Mouse (Mus musculus) lung, adult 18-20 months (tissue): ENCODE results near the gene Ate1.
"Not testable (repeated sequence)": the region's sequence is repeated elsewhere in the genome, so short reads cannot be mapped to it uniquely, and the experiment has no call there.

Source experiments
- DNase-seq, 2 experiments: peaks; one replicate each; pipeline ENCODE4 v3.0.0; 2022; ENCODE audit warnings: mixed read lengths in 2 of 2

Ate1 gene

DNA sequence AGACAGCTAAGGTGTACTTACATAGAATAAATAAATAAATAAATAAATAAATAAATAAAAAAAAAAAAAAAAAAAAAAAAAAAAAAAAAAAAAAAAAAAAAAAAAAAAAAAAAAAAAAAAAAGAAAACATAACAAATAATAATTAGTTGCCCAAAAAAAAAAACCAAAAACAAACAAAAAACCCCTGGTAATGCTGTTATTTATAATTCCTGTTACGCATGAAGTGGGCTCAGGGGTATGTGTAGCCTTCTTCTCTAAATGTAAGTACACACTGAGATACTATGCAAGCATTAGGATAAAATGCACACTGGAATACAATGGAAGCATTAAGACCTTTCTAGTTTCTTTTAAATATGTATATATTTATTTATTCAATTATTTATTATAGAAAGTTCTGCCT lies 130.1 kb downstream of the Ate1 start:
- not testable (repeated sequence) for DNase-seq

DNA sequence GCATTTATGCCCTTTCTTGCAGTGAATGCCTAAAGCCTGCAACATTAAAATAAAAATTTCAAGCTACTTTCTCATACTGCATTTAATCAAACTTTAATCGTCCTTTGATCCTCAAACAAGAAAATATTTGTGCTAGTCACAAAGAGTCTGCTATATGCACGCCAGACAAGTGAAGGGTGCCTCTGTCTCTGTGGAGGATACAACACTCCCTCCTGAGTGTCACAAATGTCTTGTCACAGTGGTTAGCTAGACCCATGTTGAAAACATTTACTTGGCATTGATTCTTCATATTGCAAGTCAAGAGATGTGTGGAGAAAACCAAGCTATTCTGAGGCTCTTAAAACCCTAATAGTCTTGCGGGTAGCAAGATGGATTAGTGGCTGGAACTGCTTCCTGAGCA lies 133.9 kb downstream of the Ate1 start:
- no peak for DNase-seq

DNA sequence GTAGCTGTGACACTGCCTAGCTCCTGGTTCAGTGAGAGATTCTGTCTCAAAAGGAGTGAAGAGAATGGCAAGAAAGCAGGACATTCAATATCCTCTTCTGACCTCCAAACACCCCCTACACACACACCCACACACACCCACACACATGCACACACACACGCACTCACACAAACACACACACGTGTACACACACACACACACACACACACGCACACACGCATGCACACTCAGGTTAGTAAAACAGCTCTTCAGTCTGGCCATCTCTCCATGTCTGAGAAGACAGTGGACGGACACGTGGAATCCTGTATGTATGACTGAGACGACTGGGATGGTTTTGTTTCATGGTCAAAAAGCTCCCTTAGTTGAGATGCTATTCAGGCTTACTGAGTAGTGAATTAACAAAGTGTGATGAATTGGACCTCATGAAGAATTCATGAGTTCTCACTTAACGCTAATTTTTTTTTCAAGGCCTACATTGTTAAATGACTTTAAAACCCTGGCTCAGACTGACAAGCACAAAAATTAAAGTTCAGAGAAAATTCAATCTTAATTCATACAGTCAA lies 134.4 kb downstream of the Ate1 start:
- DNase-seq, result no peak

DNA sequence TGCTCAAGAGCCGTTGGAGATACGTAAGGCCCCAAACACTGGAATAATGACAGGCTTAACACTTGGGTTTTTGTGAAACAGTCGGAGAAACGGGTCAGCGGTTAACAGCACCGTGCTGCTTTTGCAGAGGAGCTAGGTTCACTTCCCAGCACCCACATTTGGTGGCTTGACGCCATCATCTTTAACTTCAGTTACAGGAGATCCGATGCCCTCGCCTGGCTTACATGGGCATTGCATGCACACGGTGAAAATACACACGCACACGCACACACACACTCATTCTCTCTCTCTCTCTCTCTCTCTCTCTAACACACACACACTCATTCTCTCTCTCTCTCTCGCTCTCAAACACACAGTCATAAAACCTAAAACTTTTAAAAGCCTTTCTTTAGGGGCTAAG lies 138.0 kb downstream of the Ate1 start:
- no peak for DNase-seq

DNA sequence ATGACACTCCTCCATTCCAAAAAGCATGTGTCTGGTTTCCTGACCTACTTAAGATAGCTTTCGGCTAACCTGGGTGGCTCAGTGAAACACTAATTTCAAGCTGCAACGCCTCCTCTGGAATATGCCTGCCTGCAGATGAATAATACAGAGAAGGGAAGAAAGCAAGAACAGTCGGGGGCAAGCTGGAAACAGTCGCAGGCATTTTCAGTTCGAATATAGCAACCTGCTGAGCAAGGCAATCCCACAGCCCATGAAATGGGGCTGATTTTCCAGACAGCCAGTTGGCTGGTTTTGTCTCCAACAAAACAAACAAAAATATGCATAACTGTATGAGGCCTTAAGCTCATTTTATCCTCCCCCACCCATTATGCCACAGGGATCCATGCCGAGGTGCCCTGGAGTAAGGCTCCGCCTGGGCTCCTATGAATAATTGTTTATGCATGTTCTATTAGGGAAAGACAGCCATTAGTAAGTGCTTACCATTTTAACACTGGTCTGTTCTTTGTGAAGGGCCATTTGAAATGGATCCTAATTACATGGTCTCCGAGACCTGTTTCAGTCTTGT lies 138.7 kb downstream of the Ate1 start:
- DNase-seq, result no peak

DNA sequence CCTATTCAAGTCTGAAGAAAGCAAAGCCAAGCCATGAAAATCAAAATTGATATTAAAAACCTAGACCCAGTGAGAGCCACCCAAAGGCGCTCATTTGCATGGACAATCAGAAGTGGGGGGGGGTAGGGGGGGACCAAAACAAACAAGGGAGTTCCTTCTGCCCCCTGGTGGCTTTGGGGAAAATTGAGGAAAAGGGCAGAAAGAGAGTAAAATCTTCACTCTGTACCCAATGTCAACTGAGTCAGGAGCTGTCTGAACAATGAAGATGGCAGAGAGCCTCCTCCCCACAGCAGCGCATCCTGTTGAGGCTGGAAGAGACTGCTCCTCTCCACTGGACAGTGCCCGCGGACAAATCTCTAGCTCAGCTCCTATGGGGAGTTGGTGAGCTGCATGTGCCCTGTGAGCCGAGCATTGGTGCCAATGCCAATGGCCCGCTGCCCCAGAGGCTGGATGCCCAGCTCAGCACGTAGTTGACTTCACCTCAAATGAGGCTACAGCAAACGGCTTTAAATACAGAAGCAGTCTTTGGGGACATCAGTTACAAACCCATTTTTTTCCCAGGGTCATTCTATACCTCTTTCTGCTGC lies 139.3 kb downstream of the Ate1 start:
- peak in 1 of 2 experiments; percentile 3 for DNase-seq

DNA sequence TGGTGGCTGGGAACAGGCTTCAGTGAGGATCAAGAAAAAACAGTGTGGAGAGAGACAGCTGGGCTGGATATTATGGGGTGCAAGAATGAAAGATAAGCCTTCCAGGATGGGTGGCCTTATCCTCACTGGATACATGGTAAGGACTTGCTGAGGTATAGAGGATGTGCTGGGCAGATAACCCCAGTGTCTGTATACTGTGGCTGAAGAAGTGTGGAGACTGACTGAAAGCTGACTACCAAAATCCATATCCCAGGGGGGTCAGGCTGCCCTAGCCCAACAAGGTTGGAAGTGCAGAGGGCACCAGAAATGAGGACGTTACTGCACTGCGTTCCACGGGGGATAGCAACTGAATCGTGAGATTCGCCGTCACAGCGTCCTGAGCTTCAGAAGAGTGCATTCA lies 139.8 kb downstream of the Ate1 start:
- DNase-seq, result no peak

DNA sequence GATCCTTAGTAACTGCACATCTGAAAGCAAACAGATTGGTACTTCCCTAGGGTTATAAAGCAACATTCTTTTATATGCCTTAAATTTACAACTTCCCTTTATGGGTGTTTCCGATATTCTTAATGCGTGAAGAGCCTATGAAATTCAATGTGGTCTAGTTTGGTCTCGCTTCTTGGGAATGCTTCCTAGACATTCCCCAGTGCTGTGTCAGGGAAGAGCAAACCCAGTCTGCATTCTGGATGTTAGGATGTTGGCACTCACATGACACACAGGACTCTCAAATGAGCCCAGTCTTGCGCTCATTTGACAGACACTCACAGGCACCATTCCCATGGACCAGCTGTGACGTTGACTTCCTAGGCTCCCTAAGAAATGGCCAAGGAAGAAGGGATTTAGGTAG lies 140.3 kb downstream of the Ate1 start:
- DNase-seq, result no peak

DNA sequence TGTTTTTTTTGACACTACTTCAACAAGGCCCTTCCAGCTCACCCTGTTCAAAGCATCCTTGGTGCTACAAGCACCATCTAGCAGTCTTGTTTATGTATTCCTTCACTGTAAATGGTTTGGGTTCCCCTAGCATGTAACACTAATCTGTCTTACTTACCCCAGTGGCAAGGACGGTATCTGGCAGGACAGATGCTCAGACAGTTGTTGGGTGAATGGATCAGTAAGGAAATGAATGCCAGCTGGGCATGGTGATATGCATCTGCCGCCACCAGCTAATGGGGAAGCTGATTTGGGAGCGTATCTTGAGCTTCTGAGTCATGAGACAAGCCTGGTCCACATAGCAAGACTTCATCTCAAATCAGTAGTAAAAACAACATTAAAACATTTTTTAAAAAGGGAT lies 141.9 kb downstream of the Ate1 start:
- no peak for DNase-seq

DNA sequence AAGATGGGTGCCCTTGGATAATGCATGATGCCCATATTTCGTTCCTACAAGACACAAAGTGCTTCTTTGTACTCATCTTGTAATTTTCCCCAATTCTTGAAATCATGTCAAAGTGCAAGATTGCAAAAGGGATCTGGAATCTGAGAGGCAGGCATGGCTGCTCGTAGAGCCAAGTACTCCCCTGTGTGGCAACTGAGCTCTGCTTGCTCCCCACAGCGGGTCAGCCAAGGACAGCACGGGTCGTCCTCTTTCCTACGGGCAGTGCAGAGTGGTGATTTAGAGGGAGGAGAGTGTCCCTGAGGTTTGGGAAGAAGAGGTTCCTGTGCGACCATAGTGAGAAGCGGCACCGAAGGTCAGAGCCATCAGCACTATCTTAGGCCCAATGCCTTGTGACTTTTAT lies 145.9 kb downstream of the Ate1 start:
- DNase-seq, result peak in 1 of 2 experiments; percentile 14

DNA sequence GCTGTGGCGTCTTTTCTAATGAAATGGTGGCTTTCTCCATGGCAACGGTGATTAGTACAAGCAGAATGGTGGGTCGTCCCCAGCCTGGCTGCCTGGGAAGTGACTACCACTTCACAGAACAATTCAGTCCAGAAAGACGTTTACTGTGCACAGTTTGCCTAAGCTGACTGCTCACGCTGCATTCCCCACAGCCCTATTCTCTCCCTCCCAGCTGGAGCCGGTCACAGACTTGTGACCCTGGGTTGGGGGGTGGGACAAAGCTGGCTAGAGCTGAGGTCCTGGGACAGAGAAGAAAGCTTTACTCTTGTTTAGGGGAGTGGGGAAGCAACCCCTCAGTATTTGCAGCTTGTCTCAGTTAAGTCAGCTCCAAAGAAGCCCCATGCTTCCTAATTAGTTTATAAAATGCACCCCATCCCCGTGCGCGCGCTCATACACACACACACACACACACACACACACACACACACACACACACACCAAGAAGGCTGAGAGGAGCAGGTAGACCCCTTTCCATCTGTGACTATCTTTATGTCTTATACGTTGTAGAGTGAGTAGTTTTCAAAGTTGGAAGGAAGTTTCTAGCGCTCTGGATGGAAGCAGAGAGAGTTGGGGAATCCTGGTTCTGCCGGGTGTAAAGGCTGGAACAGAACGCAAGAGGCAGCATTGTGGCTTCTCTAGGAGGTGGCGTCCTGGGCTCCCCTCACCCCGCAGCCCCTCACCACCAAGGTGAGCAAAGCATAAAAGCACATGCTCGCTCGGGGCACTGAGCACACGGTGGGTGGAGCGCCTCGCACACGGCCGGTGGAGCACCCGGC lies 151.1 kb downstream of the Ate1 start:
- DNase-seq, result no peak

DNA sequence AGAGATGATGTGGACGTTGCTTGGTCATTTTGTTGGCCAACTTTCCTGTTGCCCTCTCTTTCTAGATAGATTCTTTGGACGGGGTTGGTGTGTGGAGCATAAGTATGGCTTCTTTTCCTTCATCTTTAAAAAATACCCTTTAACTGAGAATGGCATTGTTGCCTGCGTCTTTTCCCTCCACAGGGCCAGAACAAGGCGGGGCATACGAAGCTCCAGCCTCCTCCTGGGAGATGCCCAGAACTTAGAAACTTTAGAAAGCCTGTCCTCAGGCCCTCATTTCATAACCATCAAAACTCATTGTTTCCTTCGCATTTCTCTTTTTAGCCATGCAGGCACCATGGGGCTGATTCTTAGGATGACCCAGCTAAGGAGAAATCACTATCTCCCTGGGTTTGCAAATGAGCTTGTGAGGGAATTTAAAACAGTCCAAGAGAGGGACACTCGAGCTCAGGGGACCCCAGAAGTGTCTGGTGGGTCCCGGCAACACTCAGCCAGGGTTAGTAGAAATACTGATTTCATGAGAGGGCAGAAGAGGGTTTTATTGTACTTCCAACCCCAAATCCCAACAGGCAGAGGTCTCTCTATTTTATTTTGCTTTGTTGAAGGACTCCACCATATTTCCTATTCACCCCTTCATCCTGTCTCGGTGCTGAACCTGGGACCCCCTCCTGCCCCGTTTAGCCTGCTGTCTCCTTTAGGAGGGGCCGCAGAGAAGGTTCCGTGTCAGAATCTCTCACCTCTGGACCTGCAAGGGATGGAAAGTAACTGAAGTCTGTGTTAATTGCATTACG lies 151.9 kb downstream of the Ate1 start:
- DNase-seq, result no peak

DNA sequence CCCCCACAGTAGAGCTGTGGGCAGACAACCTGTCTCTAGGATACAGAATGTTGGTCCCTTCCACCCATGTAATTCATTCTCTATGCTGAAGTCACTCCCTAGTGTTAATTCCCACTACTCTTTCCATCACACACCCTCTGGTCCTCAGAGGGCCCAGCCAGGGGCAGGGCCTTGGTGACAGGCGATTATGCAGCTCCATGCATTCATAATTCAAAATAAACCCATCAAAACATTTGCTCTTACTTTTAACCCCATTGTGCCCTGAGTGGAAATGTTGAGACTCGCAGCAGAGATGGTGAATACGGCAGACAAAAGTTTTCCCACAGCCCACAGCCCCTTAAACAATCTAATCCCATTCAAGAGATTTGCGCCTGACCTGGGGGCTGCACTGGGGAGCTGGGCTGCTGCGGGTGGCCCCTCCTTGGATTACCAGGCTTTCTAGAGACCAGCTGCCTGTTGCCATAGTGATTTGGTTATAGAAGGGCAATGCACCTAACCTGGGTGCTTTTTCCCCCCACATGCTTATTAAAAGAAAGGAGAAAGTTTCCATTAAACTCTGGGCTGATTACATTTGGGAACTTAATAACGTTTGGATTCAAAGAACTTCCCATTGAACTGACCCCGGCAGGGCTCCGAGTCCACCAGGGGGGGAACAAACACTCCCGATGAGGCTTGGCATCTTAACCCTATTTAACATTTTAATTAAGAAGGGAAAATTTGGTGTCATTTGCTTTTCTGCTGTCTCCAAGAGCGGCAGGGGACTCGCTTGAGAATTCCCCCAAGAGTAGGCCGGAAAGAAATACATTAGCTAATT lies 152.7 kb downstream of the Ate1 start:
- no peak for DNase-seq

DNA sequence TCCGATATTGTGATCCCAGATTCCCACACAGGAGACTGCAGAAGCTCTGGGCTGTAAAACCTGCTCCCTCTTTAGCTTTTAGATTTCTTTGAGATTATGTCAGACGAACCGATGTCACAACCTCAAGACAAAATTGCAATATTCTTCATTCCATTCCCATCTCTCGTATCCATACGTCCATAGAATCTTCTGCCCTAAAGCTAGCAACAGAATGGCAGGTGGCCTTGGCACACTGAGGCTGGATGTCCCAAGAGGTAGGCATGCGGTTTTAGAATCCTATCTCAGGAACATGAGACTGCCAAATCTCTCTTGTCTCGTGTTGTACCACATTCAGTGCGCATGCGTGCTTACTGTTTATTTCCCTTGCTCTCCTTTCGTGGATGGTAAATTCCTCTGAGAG lies 154.5 kb downstream of the Ate1 start:
- DNase-seq, result no peak
